Mouse (Mus musculus) erythroblast, embryonic 14.5 days (primary cell): ENCODE results near the gene Kif16b. TPM values are rescaled to one million over a fixed set of nuclear protein-coding genes. Genes with fewer than 3 reads are reported as not detected.

Source experiments
- H3K27me3 ChIP-seq: 2 replicates; pipeline ENCODE4 v1.6.1; 2012; ENCODE audit warnings: inconsistent platforms; ENCODE audit not compliant: control insufficient read depth
- H3K36me3 ChIP-seq: 2 replicates; pipeline ENCODE4 v1.6.1; 2012; ENCODE audit warnings: mild to moderate bottlenecking, inconsistent platforms; ENCODE audit not compliant: control insufficient read depth
- H3K4me1 ChIP-seq: 2 replicates; pipeline ENCODE4 v1.6.1; 2012; ENCODE audit warnings: inconsistent platforms; ENCODE audit not compliant: control insufficient read depth
- H3K4me3 ChIP-seq: replicated peaks from 2 replicates; pipeline ENCODE3; 2012; ENCODE audit warnings: moderate library complexity, mild to moderate bottlenecking, inconsistent platforms
- H3K9me3 ChIP-seq: 2 replicates; pipeline ENCODE4 v1.6.1; 2012; ENCODE audit warnings: low read length, inconsistent platforms, mixed read lengths; ENCODE audit not compliant: control insufficient read depth
- GATA1 ChIP-seq: IDR thresholded peaks from 2 replicates; pipeline ENCODE4 v1.6.1; 2012; ENCODE audit warnings: low read length, inconsistent platforms, mixed read lengths
- TAL1 ChIP-seq: IDR thresholded peaks from 3 replicates; pipeline ENCODE4 v1.6.1; 2012; ENCODE audit warnings: low read length, inconsistent platforms, mixed read lengths
- polyA plus RNA-seq: library from polyadenylated mRNA; stranded (reverse); fragments of >175 nt; gene quantifications from 2 replicates; pipeline ENCODE4 v1.2.3, GENCODE M21; 2012

The Kif16b gene
- polyA plus RNA-seq, 1 experiment = 0.07 TPM

DNA sequence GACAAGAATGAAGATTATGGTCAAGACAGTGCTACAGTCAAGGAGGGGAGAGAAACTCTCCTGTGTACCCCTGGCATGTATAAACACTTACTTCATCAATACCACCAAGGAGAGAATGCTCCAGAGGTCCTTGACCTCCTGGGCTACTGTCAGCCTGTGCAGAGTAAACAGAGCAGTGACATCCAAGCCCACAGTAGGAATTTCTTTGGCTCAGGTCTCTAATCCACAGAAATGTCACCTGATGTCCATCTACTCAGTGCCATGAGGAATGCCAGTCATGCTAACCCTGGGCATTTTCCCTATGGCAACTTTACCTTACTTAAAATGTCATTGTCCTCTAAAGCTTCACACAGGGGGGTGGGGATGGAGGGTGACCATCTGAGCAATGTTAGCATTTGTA lies 281.4 kb downstream of the Kif16b start:
- no peaks in the 10 kb centered on the region for H3K27me3 ChIP-seq
- no peak overlapping the region for H3K4me3 ChIP-seq
- TF ChIP-seq TAL1 = no peak
- TF ChIP-seq GATA1 = no peak
- no peaks in the 10 kb centered on the region for H3K4me1 ChIP-seq
- H3K9me3 ChIP-seq = no peaks in the 10 kb centered on the region
- no peaks in the 10 kb centered on the region for H3K36me3 ChIP-seq

DNA sequence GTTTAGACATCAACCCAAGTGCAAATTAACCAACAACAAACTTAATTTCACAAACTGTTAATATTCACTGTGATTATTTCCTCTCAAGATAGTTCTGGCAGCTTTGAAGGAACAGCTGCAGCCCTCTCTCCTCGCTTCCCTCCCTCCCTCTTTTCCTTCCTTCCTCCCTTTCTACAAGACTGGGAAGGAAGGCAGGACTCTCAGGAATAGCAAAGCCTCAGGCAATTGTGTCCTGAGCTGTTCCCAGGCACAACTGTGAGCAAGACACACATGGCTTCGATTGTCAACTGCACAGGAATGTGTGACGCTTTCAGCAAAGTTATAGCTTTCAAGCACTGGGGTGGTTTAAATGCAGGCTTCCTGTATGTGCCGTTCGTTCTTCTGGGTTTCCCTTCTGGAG lies 286.8 kb downstream of the Kif16b start:
- no peak for TF ChIP-seq GATA1
- no peak for TF ChIP-seq TAL1
- Histone ChIP-seq H3K4me1 (no peaks in the 10 kb centered on the region), H3K36me3 (no peaks in the 10 kb centered on the region), H3K27me3 (no peaks in the 10 kb centered on the region), H3K9me3 (no peaks in the 10 kb centered on the region), H3K4me3 (no peak overlapping the region)

DNA sequence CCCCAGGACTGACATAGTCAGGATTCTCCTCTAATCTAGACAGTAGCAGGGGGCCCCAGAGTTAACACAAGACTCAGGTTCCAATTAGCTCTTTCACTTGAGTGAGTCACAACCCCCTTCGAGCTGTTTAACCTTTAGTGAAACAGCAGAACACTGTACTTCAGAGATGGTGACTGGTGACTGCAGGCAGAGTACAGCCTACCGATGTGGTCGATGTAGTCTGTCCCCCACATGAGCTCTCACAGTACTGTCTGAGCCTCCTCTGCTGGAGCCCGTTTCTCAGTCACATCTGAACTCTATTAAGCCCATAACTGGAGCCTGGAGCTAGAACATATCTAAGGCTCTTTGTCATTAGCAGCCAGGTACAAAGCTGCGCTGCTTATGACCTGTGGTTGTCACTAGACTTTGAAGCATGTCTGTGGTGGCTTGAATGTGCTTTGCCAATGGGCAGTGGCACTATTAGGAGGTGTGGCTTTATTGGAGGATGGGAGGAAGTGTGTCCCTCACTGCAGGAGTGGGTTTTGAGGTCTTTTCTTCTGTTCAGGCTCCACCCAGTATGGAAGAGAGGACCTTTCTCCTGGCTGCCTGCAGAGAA lies 288.9 kb downstream of the Kif16b start:
- no peak overlapping the region for H3K4me3 ChIP-seq
- no peaks in the 10 kb centered on the region for H3K36me3 ChIP-seq
- no peaks in the 10 kb centered on the region for H3K4me1 ChIP-seq
- TF ChIP-seq GATA1 (no peak), TAL1 (no peak)
- H3K27me3 ChIP-seq = no peaks in the 10 kb centered on the region
- H3K9me3 ChIP-seq = no peaks in the 10 kb centered on the region

DNA sequence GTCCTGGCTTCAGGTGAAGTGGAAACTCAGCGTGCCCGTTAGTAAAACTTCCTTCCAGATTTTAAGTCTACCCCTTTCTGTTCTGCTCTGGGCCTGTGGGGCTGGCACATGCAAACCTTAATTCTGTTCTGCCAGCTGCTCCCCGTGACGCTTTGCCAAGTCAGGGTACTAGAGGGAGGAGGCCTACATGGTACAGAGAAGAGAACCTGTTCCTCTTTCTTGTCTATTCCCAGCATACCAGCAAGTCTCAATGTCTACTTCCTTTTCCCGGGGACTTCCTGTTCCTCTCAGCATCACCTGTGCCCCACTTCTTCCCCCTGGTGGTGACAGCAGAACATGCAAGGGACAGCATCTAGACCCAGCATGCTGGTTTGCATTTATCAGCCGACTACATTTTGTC lies 290.2 kb downstream of the Kif16b start:
- H3K9me3 ChIP-seq = no peaks in the 10 kb centered on the region
- H3K27me3 ChIP-seq = no peaks in the 10 kb centered on the region
- no peaks in the 10 kb centered on the region for H3K4me1 ChIP-seq
- no peak for TF ChIP-seq GATA1
- TF ChIP-seq TAL1 = no peak
- H3K36me3 ChIP-seq = no peaks in the 10 kb centered on the region
- H3K4me3 ChIP-seq = no peak overlapping the region

DNA sequence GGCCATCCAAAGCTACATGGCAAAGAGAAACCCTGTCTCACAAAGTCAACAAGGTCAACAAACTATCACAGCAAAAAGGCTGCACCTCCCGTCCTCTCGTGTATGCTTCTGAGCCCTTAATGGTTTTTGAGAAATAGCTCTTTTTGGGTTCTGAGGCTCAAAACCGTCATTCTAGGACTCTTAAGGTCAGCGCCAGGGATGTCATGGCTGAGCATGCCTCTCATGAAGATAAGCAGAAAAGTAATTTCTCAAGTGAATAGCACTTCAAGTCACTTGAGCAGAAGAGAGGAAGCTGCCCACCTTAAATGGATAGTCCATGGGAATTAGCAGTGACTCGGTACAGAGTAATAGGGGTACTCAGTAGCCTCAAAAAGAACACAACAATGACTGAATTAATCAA lies 291.1 kb downstream of the Kif16b start:
- no peaks in the 10 kb centered on the region for H3K4me1 ChIP-seq
- no peak overlapping the region for H3K4me3 ChIP-seq
- no peak for TF ChIP-seq TAL1
- TF ChIP-seq GATA1 = no peak
- H3K9me3 ChIP-seq = no peaks in the 10 kb centered on the region
- H3K36me3 ChIP-seq = no peaks in the 10 kb centered on the region
- no peaks in the 10 kb centered on the region for H3K27me3 ChIP-seq

DNA sequence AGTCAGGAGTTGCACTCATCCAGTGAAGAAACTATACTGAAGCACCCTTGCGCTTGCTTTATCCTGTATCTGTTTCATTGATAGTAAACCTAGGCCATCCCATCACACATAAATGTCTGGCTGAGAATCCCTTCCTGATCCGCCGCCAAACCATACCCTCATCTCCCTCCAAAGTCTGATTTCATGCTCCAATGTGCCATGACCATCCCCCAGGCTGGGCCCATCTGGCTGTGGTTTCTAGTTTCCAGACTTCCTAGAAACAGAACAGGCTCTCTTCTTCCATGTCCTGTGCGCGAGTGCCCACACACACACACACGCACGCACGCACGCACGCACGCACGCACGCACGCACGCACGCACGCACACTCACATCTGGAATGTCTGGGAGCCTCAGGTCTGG lies 292.6 kb downstream of the Kif16b start:
- Histone ChIP-seq H3K4me1 (no peaks in the 10 kb centered on the region), H3K4me3 (no peak overlapping the region), H3K27me3 (no peaks in the 10 kb centered on the region), H3K9me3 (no peaks in the 10 kb centered on the region), H3K36me3 (no peaks in the 10 kb centered on the region)
- TF ChIP-seq TAL1 (no peak), GATA1 (no peak)

DNA sequence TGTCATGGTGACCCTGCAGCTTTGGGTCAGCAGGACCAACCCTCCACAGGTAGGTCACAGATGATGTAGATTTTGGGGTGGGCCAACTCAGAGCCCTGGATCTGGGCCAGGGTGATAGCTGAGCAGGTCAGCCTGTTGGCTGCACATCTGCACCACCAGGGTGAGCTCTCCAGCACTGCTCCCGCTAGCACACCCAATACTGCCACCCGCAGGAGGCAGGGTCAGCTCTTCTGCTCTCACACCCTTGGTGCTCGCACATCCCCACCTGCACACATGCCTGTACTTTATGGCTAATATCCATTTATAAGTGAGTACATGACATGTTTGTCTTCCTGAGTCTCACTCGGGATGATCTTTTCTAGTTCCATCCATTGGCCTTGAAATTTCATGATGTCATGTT lies 296.6 kb downstream of the Kif16b start:
- Histone ChIP-seq H3K36me3 (no peaks in the 10 kb centered on the region), H3K27me3 (no peaks in the 10 kb centered on the region), H3K4me1 (no peaks in the 10 kb centered on the region), H3K9me3 (no peaks in the 10 kb centered on the region), H3K4me3 (no peak overlapping the region)
- TF ChIP-seq TAL1 (no peak), GATA1 (no peak)

DNA sequence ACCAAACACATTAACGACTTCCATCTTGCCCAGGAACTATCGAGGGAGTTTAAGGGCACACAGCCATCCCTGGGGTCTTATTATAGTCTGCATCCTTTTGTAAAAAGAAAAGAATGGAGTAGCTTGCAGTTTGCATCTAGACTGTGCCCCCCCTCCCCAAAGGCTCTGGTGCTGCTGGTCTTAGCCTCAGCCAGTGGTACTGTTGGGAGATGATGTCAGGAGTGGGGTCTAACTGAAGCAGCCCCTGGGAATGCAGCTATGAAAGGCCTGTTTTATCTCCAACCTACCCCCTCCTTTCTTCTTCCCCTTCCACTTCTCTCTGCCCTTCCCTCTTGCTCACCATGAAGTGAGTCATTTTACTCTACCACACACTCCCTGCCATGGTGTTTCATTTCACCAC lies 298.1 kb downstream of the Kif16b start:
- Histone ChIP-seq H3K9me3 (no peaks in the 10 kb centered on the region), H3K4me3 (no peak overlapping the region), H3K4me1 (no peaks in the 10 kb centered on the region), H3K27me3 (no peaks in the 10 kb centered on the region), H3K36me3 (no peaks in the 10 kb centered on the region)
- TF ChIP-seq GATA1 (no peak), TAL1 (no peak)

DNA sequence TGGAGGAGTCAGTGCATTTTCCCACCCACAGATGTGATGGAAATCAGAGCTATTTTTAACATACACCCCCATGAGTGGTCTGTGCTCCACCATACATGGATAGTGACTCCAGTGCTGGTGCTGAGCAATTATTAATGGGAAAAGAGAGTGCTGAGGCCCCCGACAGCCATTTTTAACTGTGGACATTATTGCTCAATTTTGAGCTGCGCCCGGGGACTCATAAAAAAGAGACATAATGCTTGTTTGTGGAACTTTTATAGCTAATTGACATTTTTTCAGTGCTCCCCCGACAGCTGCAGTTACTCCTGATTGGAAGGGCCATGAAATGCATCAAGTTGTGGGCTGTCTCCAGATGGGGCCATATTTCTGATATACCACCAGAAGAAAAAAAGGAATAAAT lies 302.1 kb downstream of the Kif16b start:
- no peaks in the 10 kb centered on the region for H3K27me3 ChIP-seq
- H3K36me3 ChIP-seq = no peaks in the 10 kb centered on the region
- H3K4me3 ChIP-seq = no peak overlapping the region
- no peaks in the 10 kb centered on the region for H3K4me1 ChIP-seq
- TF ChIP-seq TAL1 = no peak
- no peak for TF ChIP-seq GATA1
- H3K9me3 ChIP-seq = no peaks in the 10 kb centered on the region
